Mouse (Mus musculus) adrenal gland, adult (tissue): ENCODE data around the gene Vps8.
"Not testable (repeated sequence)": the region's sequence is repeated elsewhere in the genome, so short reads cannot be mapped to it uniquely, and the experiment has no call there.

Experiments used
- DNase-seq, 2 experiments: peaks; one replicate each; pipeline ENCODE4 v3.0.0; 2022 to 2023; ENCODE audit warnings: low spot score in 1 of 2; ENCODE audit not compliant: inconsistent age in 2 of 2

Vps8 gene

GRCm38 (mm10) chr16:21653151-21653550 lies 230.2 kb downstream of the Vps8 start:
- DNase-seq: no peak

- DNase-seq: no peak
These were observed 231.5 kb downstream of the Vps8 start for GRCm38 (mm10) chr16:21654384-21654783.

- peak in 1 of 2 experiments; percentile 39 for DNase-seq
These were observed 232.4 kb downstream of the Vps8 start for GRCm38 (mm10) chr16:21655291-21655690.

- no peak for DNase-seq
These were observed 233.0 kb downstream of the Vps8 start for GRCm38 (mm10) chr16:21655961-21656360.

GRCm38 (mm10) chr16:21664633-21665363 lies 241.9 kb downstream of the Vps8 start:
- DNase-seq: no peak

- DNase-seq: no peak
These were observed 242.6 kb downstream of the Vps8 start for GRCm38 (mm10) chr16:21665423-21665986.

- no peak for DNase-seq
These were observed 249.0 kb downstream of the Vps8 start for GRCm38 (mm10) chr16:21671878-21672277.

GRCm38 (mm10) chr16:21673046-21673445 lies 250.1 kb downstream of the Vps8 start:
- DNase-seq: not testable (repeated sequence)

GRCm38 (mm10) chr16:21673651-21674050 lies 250.7 kb downstream of the Vps8 start:
- DNase-seq: not testable (repeated sequence)

- DNase-seq: no peak
These were observed 253.9 kb downstream of the Vps8 start for GRCm38 (mm10) chr16:21676791-21677190.

- no peak for DNase-seq
These were observed 264.5 kb downstream of the Vps8 start for GRCm38 (mm10) chr16:21687406-21687805.

- DNase-seq: no peak
These were observed 266.2 kb downstream of the Vps8 start for GRCm38 (mm10) chr16:21689141-21689540.

- no peak for DNase-seq
These were observed 267.4 kb downstream of the Vps8 start for GRCm38 (mm10) chr16:21690216-21690755.

GRCm38 (mm10) chr16:21693981-21694462 lies 271.1 kb downstream of the Vps8 start:
- DNase-seq: no peak
